Mouse (Mus musculus) thymus, postnatal 14 days (tissue): ENCODE results near the gene Pygm.

ENCODE experiments used
- DNase-seq: peaks from one replicate; pipeline ENCODE4 v3.0.0; 2021

The Pygm gene

DNA sequence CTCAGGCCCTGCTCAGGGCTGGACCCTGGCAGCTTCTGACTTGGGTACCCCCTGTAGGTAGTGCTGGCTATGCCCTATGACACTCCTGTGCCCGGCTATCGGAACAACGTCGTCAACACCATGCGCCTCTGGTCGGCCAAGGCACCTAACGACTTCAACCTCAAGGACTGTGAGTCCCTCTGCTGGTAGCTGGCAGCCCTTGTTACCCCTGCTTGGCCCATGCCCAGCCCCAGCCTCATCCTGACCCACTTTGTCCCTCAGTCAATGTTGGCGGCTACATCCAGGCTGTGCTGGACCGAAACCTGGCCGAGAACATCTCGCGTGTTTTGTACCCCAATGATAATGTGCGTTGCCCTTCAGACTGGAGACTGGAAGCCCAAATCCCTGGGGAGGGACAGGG, 3.8 kb downstream of the Pygm start:
- DNase-seq, result no peak

DNA sequence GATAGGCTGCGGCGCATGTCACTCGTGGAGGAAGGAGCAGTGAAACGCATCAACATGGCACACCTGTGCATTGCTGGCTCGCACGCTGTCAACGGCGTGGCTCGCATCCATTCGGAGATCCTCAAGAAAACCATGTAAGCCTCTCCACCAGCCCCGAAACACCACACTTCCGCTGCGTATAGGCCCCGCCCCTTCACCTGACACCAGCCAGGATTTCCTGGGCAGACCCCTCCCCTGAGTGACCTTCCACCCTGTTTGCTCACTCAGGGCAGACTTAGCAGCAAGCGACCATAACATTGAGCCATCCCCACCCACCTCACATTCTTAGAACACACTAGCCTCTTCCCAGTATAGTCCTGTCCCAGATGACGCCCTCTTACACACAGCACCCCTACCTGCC, 5.6 kb downstream of the Pygm start:
- DNase-seq, result peak; percentile 80

DNA sequence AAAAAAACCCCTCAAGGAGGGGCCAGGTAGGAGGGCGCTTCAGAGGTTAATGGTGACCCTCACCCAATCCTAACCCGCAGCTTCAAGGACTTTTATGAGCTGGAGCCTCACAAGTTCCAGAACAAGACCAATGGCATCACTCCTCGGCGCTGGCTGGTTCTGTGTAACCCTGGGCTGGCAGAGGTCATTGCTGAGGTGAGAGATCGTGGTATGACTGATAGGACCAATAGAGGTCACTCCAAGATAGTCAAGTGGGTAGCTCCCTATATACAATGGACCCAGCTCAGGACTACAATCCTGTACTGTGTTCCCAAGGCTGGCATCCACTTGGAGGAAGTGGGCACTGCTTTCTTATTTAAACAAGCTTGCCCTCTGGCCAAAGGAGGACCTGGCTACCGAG, 6.1 kb downstream of the Pygm start:
- no peak for DNase-seq

DNA sequence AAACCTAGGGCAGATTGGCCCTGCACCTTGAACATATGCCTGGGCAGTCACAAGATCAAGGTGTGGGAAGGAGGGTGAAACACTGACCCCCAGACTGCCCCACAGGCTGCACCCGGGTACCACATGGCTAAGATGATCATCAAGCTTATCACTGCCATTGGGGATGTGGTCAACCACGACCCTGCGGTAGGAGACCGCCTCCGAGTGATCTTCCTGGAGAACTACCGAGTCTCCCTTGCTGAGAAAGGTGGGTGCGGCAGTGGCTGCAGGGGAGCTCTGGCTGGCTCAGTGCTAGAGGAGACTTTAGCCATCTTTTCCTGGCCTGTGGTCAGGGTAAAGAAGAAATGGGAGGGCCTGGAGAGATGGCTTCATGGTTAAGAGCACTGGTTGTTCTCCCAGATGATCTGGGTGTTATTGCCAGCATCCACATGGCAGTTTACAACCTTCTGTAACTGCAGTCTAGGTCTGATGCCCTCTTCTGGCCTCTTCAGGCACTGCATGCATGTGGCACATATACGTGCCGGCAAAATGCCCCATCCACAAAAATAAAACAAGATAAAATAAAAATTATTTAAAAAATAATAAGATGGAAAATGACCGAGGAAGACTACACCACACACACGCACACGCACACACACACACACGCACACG, 8.7 kb downstream of the Pygm start:
- peak; percentile 47 for DNase-seq

DNA sequence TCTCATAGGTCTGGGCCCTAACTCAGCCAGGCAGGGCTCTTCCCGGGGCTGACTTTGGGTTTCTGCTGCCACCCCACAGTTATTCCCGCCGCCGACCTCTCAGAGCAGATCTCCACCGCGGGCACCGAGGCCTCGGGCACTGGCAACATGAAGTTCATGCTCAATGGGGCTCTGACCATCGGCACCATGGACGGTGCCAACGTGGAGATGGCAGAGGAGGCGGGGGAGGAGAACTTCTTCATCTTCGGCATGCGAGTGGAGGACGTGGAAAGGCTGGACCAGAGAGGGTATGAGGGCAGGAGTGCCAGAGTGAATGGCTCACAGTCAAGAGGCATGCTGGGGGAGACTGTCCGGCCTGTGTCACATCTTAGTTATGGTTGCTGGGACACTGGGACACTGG, 9.4 kb downstream of the Pygm start:
- no peak for DNase-seq

GRCm38 (mm10) chr19:6396237-6396636, 12.0 kb downstream of the Pygm start:
- no peak for DNase-seq

- DNase-seq, result peak; percentile 49
Measured at GRCm38 (mm10) chr19:6397582-6398249, 13.5 kb downstream of the Pygm start.

GRCm38 (mm10) chr19:6398447-6399284, 14.5 kb downstream of the Pygm start:
- DNase-seq, result peak; percentile 96

- DNase-seq, result peak; percentile 98
Measured at GRCm38 (mm10) chr19:6399285-6400095, 15.3 kb downstream of the Pygm start, which contains the start of gene Rasgrp2. TSS of gene Rasgrp2 (plus strand) at chr19:6399340.

DNA sequence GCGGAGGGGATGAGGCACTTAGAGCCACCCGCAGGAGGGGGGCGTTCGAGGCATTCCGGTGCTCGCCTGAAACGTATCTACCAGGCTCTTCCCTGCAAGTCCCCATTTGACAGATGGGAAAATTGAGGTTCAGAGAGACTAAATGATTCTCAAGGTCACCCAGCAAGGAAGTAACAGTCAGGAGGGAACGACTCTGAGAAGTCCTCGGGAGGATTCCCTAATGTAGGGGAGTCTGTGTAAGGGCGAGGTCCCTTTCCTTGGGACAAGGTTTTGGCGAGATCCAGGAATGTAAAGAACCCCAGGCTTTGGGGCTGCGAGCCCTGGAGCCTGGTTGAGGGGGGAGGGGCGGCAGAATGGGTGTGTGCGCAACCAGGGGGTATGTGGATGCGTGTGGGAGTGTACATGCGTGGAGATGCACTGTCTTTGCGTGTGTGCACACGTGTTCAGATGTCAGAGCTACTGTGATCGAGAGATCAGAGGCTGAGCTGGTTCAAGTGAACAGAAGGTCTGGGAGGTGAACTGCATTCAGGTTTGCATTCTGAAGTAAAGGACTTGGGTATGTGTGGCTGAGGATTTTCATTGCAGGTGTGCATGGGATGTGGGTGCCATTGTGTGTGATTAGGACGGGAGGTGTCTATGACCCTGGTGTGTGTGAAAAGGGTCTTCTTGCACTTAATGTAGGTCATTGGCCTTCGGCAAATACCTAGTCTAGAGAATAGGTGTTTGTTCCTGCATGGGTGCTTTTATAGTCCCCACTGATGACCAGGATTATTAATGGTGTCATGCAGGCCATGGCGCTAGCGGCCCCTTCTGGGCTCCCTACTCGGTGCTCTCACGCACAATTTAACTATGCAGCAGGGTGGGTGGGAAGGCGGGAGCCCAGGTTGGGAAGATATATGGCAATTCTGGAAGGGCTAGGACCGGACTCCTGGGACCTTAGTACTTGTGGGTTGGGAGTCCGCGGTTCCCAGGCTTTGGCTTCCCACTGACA, 16.2 kb downstream of the Pygm start:
- DNase-seq, result peak; percentile 75

DNA sequence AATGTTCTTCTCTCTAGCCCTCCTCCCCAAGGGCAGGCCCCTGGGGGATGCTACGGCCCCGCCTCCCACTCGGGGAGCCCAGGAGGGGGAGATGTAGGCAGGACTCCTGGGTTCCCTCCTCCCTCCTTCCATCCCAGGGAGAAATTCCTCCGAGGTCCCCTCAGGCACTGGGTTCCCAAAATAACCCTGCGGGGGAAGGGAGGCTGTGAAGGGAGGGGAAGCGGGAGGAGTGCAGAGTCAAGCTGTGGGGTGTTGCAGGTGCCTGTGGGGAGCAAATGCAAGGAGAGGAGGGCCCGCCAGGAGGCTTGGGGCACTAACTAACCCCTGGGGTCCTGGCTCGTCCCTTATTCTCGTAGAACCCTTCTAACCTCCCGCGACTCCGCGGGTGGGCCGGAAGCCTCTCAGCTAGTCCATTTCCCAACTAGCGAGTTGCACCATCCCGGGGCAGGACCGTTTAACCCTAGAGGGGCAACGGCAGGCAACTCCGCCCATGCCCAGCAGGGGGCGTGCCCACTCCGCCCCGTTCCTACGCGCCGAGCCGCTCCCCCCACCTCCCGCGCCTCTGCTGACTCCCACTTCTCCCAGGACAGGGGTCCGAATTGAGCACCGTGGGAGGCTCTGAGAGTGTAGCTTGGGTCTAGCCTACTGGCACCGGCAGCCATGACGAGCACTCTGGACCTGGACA, 17.1 kb downstream of the Pygm start:
- DNase-seq, result peak; percentile 92

GRCm38 (mm10) chr19:6401951-6402350, 17.8 kb downstream of the Pygm start:
- no peak for DNase-seq

- DNase-seq, result no peak
Measured at GRCm38 (mm10) chr19:6403869-6404268, 19.7 kb downstream of the Pygm start.

- no peak for DNase-seq
Measured at GRCm38 (mm10) chr19:6405433-6405832, 21.2 kb downstream of the Pygm start.

GRCm38 (mm10) chr19:6407109-6407508, 22.9 kb downstream of the Pygm start:
- DNase-seq, result no peak

DNA sequence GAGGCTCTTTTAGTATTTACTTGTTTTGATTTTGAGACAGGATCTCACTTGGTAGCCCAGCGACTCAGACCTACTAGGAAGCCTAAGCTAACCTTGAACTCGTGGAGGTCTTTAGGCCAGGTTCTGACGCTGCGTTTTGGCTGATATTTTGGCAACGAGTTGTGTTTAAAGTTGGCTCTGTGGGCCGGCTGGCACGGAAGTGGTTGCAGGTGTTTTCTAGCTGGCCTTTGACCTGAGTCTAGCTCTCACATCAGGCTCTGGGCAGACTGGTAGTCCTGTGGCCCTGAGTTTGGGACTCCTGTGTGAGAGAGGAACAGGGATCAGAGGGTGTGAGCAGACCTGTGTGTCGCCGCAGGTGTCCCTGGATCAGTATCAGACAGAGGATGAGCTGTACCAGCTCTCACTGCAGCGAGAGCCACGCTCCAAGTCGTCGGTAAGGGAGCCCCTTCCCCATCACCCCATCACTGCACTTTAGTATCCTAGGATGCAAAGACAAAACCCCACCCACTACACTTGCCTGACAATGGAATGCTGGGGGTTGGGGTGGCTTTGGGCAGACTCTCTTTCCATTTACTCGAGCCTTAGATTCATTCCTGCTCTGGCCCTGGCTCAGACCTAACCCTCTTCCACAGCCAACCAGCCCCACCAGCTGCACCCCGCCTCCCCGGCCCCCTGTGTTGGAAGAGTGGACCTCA, 23.8 kb downstream of the Pygm start:
- DNase-seq, result no peak

GRCm38 (mm10) chr19:6408749-6409148, 24.6 kb downstream of the Pygm start:
- no peak for DNase-seq

GRCm38 (mm10) chr19:6409176-6409575, 25.0 kb downstream of the Pygm start:
- no peak for DNase-seq

- DNase-seq, result no peak
Measured at GRCm38 (mm10) chr19:6409936-6410335, 25.7 kb downstream of the Pygm start.

DNA sequence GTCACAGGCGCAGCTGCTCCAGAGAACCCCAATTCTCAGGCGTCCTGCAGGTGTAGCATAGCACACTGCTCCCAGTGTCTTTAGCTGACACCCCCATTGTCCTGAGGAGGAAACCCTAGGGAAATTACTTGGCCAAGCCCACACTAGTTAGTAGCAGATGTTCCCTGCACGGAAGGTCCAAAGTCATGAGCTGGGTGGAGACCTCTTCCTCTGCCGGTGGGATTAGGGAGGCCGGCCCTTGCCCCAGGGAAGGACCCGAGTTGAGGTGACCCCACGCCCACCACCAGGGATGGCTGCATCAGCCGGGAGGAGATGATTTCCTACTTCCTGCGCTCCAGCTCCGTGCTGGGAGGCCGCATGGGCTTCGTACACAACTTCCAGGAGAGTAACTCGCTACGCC, 28.6 kb downstream of the Pygm start:
- DNase-seq, result no peak
